Mouse (Mus musculus) heart, postnatal 25 days (tissue): ENCODE data around the gene Ephb1. TPM values are rescaled to one million over a fixed set of nuclear protein-coding genes. Genes with fewer than 3 reads are reported as not detected.

Experiments
- DNase-seq: peaks from one replicate; pipeline ENCODE4 v3.0.0; 2022; ENCODE audit warnings: low spot score
- intact Hi-C: fragments of 180-260 bp; cut with DNase I; formaldehyde crosslinking; loops from one replicate; pipeline ENCODE4 v1.15.1; 2025
- total RNA-seq, 2 experiments: library from RNA; stranded (reverse); gene quantifications; 2 replicates each; pipeline ENCODE4 v1.2.3; 2021

Gene Ephb1
- total RNA-seq, 2 experiments from 2014 or later: 19.5 to 21.0 TPM

GRCm38 (mm10) chr9:102353636-102354491, 629 bp downstream of the Ephb1 start:
- intact Hi-C loops: loop anchor here (1.0 to 10.0 kb wide), 4 partner anchors 47 to 1039 kb away; no protein-coding TSS in a partner anchor
- DNase-seq: no peak

- intact Hi-C loops: loop anchor here (10.0 kb wide), 2 partner anchors 428 to 1038 kb away; no protein-coding TSS in a partner anchor
- no peak for DNase-seq
Observed at GRCm38 (mm10) chr9:102353056-102353635, 1.3 kb downstream of the Ephb1 start.

- intact Hi-C loops: loop anchor here (10.0 kb wide), 2 partner anchors 428 to 1038 kb away; no protein-coding TSS in a partner anchor
- DNase-seq: no peak
Observed at GRCm38 (mm10) chr9:102352186-102353055, 2.1 kb downstream of the Ephb1 start.

DNA sequence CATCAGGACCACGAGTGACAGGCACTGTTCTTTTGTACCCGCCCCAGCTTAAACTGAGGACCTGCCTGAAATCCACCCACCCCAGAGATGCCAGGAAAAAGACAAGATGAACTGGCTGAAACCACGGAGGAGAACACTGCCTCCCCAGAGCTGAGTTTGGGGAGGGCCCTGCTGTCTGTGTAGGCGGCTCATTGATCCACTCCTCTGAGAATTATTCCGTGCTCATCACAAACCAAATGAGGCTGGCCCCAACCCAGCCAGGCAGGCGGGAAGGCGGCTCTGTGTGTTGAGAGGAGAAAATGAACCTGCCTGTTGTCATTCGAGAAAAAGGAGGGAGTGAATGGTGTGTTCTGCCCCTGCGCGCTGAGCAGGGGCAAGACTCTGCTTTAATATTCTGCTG, 2.8 kb downstream of the Ephb1 start:
- intact Hi-C loops: loop anchor here (10.0 kb wide), 2 partner anchors 427 to 1037 kb away; no protein-coding TSS in a partner anchor

DNA sequence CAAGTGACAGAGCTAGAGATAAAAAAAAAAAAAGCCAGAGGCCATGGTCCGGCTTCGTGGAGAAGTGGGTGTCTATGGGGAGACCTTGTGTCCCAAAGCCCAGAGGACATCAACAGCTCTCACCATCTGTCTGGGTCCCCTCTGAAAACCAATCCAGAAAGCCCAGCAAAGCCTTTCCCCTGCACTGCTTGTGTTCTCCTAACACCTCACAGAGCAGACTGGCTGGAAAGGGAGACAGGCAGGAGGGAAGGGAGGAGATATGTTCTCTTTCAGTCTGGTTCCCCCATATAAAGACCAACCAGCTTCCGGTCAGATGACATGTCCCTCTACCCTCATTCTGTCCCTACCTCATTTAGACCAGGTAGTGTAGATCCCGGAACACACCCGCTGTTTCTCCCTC, 3.3 kb downstream of the Ephb1 start:
- no peak for DNase-seq
- intact Hi-C loops: loop anchor here (10.0 kb wide), 2 partner anchors 426 to 1036 kb away; no protein-coding TSS in a partner anchor

More for the DNA sequence above, 2.8 kb downstream of the Ephb1 start:
- no peak for DNase-seq

DNA sequence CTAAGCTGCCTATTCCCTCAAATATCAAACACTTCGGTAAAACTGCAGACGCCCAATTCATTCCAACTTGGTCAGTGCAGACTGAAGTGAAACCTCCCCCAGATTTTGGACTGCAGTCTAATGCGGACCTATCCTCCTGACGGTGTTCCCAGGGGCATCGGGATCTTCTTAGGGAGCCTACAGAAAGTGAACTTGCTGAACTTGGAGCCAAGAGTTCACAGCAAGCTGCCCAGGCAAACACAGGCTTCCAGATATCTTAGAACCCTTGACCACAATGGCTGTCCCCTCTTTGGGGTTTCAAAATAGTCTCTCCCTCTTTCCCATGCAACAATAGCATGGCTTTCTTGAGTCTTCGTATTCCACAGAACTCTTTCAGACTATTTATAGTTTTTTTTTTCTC, 3.8 kb downstream of the Ephb1 start:
- DNase-seq: no peak
- intact Hi-C loops: loop anchor here (10.0 kb wide), 2 partner anchors 426 to 1036 kb away; no protein-coding TSS in a partner anchor

DNA sequence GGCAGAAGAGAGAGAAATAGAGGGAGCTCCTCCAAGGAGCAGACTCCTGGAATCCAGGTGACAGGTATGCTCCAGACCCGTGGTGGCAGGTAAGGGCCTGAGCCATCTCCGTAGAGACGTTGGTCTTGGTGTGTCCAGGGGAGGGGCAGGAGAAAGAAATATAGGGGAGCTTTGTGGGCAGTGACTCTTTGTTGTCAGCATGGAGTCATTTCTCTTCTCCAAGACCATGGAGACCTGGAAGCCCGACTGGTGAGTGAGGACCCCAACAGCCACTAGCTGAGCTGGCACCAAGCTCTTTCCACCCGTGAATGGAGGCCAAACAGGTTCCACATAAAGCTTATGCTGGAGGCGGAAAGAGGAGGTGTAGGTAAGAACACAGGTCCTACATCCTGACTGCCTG, 4.4 kb downstream of the Ephb1 start:
- DNase-seq: no peak
- intact Hi-C loops: loop anchor here (10.0 kb wide), 2 partner anchors 425 to 1035 kb away; no protein-coding TSS in a partner anchor

DNA sequence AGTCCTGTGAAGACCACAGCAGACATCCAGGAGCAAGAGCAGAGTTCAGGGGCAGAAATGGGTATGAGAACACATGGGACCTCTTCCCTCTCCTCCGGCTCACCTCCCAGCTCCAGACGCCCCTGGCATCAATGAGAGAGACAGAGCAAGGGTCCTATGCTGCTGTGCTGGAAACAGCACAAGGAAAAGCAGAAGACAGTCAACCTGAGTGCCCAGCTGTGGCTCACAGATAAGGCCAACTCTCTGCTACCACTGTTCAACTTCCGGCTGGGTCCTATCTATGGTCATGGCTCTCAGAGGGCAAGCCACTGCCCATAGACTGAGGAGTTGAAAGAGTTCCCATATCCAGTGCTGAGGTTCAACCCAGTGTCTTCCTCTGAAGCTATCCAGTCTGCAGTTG, 7.7 kb downstream of the Ephb1 start:
- DNase-seq: no peak
- intact Hi-C loops: no loop called here

GRCm38 (mm10) chr9:102345474-102345873, 9.0 kb downstream of the Ephb1 start:
- intact Hi-C loops: no loop called here
- DNase-seq: no peak

DNA sequence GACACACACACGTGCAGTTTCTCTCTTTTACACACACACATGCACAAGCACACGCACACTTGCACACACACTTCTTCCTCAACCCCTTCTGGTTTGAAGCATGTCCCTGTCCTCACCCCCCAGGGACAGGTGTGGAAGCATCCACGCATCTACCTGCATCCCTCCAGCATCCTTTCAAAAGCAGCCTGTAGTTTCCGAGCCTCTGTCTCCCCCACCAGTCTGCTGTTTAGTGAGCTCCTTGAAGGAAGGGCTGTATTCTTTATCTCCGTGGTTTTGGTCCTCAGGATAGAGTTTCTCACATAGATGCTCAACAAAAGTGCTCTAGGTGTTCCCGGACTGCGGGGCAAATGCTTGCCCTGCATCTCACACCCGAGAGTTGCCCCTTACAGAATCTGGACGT, 9.4 kb downstream of the Ephb1 start:
- no peak for DNase-seq
- intact Hi-C loops: no loop called here

DNA sequence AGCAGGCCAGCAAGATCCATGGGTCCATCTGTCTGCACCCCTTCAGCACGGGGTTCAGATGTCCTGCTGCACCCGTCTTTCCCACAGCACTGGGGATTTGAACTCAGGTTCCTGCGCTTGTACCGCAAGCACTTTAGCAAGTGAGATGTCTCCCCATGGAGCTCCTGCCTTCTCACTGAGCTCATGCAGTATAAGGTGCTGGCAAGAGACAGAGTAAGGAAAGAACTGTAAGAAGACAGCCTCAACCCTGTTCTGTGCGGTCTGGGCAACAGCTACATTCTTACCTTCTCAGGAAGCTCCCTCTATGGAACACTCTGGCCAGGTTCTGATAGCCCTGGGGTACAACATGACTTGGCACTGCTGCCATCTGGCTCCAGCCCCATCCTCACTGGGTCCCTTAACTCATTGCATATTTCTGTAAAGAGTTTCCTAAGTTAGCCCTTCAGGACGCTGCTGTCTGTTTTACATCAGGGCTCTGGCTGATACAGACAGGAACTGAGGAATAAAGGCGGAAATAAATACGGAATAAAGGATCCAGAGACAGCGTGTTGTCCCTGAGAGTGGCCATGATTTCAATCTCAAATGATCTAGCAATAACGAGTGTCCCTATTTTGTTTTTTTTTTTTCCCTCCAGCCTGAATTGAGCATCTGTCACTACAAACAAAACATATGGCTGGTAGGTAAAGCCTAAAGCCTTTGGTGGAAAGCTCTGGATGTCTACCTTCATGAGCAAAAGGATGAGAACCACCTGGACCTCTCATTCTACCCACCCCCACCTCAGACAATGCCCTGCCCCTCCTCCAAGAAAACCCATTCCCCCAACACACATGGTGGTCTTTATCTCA, 10.2 kb downstream of the Ephb1 start:
- DNase-seq: no peak

DNA sequence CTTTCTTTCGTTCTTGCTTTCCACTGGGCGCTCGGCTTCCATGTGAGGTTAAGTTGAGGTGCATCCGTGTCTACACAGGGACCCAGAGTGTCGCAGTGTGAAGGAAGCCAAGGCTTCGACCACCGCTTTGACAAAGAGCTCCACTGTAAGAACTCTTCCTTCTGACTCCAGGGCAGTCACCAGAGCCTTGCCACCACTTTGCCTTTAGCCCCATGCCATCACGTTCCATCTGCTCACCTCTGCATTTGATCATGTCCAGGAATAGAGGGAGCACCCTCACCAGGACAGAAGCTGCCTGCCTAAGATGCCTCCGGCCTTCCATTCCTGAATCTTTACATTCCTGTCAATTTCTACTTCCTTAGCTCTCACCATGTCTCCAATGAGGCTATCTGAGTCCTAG, 11.4 kb downstream of the Ephb1 start:
- intact Hi-C loops: no loop called here
- no peak for DNase-seq

More for the DNA sequence above, 10.2 kb downstream of the Ephb1 start:
- intact Hi-C loops: no loop called here

GRCm38 (mm10) chr9:102342026-102342425, 12.5 kb downstream of the Ephb1 start:
- intact Hi-C loops: no loop called here
- no peak for DNase-seq

- intact Hi-C loops: no loop called here
- DNase-seq: no peak
Observed at GRCm38 (mm10) chr9:102340768-102341167, 13.7 kb downstream of the Ephb1 start.

DNA sequence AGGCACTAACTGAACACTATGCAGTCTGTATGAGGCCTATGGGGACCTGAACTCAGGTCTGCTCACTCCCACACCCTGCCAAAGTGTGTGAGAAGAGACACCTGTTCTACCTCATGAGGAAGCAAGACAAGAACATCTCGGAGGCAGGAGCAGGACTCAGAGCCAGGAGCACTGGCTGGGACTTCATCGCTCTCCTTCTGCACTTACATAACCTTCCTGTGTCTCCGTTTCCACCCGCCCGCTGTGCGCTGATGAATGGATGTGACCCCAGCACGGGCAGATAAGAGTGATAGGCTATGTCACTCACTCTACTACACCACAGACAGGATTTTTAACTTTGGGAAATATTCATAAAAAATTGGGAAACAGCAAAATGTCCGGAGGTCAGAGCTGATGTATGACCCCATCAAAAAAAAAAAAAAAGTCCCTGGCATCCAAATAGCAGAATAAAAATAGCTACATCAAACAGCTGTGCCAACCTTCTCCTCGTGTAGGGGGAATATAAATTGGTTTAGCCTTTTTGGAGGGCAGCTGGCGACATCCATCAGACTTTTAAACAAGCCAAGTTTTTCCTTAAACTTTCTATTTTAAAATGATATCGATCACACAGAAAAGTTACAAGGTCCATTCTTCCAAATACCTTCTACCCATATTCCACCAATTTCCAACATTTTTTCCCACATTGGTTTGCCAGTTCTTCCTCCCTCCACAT, 18.8 kb downstream of the Ephb1 start:
- no peak for DNase-seq

GRCm38 (mm10) chr9:102330266-102331060, 24.0 kb downstream of the Ephb1 start:
- intact Hi-C loops: no loop called here
- no peak for DNase-seq

More for the DNA sequence above, 18.8 kb downstream of the Ephb1 start:
- intact Hi-C loops: no loop called here

DNA sequence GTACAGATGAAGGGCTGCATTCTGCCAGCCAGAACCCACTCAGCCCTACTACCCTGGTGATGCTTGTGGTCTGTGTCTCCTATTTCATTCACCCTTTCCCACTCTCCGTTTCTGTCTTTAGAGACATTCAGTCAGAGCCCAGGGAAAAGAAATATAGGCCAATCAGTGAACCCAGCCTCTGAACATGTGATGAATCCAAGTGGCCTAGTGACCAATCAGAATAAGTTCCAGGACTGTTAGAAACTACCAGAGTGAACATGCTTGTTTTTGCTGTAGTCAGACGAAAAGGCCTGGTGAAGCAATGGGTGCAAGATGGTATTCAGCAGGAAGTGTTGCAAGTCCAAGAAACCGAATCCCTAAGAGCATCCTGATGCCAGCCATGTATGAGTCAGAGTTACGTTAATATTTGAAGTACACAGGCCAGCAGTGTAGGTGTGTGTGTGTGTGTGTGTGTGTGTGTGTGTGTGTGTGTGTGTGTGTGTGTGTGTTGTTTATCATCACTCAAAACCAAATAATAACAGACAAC, 26.8 kb downstream of the Ephb1 start:
- DNase-seq: no peak
- intact Hi-C loops: no loop called here
